Mouse (Mus musculus): ENCODE measurements around the gene Cog1. TPM values are rescaled to one million over a fixed set of nuclear protein-coding genes. Genes with fewer than 3 reads are reported as not detected.
A peak's percentile ranks its signal among the peaks of the same experiment; 100 is the strongest.

Gene Cog1
- 17.2 and 19.2 TPM in 2 replicates for total RNA-seq (2017)

DNA sequence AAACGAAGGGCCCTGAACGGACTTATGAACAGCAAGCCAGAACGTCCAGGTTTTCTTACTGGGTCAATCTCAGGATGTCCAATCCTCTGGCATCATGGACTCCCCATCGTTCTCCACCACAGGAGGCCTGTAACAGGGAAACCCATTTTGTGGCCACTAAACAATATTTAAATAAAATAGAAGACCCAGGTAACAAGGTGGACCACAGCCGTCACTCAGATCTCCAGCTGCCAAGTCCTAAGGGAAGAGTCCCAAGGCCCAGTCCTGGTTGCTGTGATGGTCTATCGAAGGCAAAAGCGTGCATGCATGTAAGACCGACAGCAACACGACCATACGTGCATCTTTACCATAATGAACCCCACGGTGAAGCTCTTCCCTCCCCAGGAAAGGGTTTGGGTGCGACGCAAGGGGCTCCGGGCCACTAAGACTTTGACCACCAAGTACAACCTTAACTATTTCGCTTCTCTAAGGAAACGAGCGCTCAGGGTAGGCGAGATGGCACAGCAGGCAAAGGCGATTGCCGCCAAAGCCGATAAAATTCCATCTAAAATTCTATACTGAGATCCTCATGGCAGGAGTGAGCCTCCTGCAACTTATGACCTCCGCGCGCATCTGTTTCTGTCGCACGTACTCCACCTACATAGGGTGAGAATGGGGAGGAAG lies at the start of gene Cog1:
TSS of gene Cog1 (plus strand) at position 480 of the 663 bp plus-strand sequence.
- ATAC-seq (replicated peaks; ENCODE audit: low read depth, poor library complexity, severe bottlenecking): 0 out of 2 replicates have a peak, but pooled peaks have one; percentile 2

DNA sequence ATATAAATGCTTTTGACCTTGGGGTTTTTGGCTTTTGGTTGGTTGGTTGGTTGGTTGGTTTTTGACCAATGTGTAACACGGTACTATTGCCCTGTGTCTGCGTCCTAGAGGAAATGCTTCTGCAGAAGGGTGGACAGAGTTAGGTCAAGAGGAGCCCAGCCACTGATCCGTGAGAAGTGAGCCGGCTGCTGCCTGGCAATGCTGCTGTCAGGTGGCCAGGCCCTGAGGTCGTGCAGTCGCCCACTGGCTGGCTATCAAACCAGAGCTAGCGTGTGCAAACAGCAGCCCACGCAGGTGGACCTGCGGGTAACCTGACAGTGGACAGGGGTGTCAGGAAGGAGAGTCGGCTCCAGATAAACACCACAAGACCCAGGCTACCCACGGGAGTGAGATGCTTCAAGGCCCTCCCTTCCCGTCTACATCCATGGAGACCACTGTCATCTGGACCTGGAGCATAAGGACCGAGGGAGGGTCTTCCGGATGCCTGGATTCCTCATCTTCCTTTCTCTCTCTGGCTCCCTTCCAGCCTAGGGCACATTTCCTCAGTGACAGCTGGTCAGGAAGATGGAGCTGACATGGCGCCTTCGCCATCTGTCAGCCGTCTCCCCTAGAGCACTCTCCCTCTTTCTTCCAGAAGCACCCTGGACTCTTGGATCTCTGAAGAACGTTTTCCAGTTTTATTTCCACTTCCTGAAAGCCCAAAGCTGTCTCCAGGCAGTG lies 48.3 kb upstream of the Cog1 start:
- no peak for ATAC-seq (replicated peaks; ENCODE audit: low read depth, poor library complexity, severe bottlenecking)

DNA sequence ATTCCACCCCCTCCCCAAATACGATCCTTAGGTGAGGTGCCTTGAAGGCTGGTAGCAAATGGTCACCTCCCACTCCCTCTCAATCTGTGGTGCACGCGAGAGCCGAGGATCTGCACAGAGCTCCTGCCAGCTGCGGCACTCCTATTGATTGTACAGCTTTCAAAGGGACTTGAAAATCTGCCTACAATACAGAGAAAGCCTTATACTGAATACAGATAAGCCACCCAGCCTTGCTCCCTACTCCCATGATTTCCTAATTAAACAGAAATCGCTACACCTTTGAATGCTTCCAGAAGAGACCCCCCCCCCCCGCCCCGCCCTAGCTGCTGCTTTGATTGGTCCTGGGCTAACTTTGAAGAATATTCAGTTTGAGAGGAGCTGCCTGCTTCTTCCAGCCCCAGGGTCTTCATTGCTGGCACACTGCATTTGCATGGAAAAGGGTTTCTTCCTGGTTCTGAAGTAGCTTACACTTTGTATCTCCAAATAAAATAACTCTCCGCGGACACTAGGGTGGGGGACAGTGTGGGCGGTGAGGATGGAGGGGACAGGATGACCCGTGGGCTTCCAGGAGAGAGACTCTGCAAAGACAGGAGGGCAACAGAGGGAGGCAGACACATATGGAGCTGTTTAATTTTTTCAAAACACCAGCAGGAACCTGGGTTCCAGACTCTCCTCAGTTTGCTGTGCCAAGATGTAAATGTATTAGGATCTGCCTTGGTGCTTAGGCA lies 47.2 kb upstream of the Cog1 start:
- no peak for ATAC-seq (replicated peaks; ENCODE audit: low read depth, poor library complexity, severe bottlenecking)

DNA sequence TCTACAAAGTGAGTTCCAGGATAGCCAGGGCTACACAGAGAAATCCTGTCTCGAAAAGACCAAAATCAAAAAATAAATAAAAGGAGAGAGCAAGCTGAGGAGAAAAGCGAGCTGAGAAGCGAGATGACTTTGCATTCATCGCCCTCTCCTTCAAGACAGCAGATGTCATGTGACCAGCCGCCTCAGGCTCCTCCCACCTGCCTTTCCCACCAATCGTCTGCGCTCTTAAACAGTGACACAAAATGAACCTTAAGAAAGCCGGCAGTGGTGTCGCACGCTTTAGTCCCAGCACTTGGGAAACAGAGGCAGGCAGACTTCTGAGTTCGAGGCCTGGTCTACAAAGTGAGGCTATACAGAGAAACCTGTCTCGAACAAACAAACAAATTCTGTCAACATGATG lies 41.4 kb upstream of the Cog1 start:
- no peak for ATAC-seq (replicated peaks; ENCODE audit: low read depth, poor library complexity, severe bottlenecking)

DNA sequence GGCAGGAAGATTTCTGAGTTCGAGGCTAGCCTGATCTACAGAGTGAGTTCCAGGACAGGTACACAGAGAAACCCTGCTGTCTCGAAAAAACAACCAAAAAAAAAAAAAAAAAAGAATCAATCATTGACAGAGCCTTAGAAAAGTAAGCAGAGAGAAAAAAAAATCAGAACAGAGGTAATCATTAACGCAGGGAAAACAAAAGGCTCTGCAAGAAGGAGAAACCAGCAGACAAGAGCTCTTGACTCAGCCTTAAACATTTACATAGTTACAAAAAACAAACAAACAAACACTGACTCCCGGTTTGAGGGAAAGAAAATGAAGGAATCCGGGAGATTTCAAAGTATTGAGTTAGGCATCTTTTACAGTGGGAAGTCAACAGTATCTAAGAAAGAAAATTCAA lies 39.4 kb upstream of the Cog1 start:
- no peak for ATAC-seq (replicated peaks; ENCODE audit: low read depth, poor library complexity, severe bottlenecking)

DNA sequence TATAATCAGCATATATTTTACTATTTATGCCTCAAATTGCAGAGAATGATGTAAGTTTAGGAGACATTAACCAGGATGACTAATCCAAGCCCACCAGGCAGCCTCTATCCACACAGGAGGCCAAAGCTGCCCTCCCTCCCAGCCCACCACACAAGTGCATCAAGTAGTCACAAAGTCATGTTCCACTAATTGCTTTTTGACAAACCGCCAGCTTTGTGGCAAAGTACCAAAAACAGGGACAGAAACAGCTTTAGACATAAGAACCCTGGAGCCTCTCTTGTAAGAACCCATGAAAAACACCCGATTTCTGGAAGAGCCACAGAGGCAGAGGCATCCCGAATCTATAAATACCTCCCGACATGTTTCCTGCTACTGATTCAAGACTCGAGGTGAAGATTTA lies 38.7 kb upstream of the Cog1 start:
- no peak for ATAC-seq (replicated peaks; ENCODE audit: low read depth, poor library complexity, severe bottlenecking)

DNA sequence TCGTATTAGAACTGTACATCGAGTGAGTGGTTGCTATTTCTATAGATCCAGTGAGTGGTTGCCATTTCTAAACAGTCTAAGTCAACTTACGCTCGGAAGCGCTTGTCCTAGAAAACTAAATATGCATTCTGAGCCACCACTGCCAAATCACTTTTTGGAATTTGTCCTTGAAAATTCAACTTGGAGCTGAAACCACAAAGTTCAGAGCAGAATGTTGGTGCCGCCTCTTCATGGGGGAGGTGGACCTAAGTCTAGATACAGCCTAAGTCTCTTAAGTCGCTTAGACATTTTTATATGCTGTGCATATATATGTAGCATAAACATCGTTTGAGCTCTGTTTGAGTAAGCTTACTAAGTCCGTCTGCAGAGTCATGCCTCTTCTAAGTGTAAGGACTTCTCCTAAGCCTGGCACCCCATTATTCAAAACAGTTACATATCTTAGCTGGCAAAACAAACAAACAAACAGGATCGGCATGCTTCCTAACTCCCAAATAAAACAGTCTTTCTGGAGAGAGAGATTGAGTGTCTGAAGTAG lies 37.8 kb upstream of the Cog1 start:
- no peak for ATAC-seq (replicated peaks; ENCODE audit: low read depth, poor library complexity, severe bottlenecking)

DNA sequence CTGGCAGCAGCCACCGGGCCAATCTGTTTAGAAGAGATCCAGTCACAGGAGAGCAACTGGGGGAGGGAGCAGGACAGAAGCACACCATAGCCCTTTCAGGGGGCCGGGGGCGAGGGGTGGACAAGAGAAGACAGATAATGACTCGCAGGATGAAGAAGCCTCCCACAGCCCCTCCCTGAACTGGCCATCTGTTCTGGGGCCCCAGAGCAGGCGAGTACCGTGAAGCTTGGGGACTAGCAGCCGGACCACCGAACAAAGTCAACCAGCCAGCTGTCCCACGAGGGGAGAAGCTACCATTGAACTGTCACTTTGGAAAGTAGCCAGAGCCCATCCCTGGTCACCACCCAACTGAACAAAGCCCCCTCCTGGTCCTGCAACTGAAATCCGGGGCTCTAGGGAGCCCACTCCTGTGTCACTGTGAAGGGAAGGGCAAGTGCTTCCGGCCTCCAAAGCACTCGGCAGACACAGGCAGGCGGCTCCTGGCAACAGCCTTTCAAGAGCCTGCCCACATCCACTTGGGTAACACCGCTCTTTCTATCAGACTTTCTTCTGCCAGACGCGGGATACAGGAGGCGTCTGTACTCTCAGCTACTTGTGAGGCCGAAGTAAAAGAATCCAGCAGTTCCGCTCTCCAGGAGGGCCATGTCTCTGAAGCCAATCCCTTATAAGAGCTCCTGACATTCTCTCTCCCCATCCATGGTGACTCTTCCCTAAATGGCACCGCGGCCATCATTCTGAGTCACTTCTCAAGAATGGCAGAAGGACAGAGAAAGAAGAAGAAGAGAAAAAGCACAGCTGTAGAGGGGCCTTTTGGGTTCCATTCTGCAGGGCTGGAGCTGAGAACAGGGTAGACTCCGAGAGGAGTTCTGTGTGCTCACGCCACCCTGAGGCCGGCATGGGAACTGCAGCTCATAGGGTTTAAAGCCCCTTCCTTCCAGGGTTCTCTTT lies 37.0 kb upstream of the Cog1 start:
- peak; percentile 73 for ATAC-seq (replicated peaks; ENCODE audit: low read depth, poor library complexity, severe bottlenecking)

DNA sequence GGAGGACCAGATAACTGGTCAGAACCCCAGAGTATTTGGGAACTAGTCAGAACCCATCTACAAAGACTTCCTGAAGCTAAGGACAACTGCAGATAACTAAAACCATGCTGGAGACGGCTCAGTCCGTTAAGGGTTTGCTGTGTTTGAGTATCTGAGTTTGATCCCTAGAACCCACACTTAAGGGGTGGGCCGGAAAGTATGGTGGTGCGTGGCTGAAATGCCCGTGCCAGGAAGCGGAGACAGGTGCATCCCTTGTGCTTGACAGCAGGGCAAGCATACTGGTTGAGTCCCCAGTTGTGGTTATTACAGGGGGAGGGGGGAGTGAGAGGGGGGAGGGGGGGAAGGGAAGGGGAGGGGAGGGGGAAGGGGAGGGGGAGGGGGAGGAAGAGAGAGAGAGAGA lies 34.5 kb upstream of the Cog1 start:
- peak; percentile 58 for ATAC-seq (replicated peaks; ENCODE audit: low read depth, poor library complexity, severe bottlenecking)

DNA sequence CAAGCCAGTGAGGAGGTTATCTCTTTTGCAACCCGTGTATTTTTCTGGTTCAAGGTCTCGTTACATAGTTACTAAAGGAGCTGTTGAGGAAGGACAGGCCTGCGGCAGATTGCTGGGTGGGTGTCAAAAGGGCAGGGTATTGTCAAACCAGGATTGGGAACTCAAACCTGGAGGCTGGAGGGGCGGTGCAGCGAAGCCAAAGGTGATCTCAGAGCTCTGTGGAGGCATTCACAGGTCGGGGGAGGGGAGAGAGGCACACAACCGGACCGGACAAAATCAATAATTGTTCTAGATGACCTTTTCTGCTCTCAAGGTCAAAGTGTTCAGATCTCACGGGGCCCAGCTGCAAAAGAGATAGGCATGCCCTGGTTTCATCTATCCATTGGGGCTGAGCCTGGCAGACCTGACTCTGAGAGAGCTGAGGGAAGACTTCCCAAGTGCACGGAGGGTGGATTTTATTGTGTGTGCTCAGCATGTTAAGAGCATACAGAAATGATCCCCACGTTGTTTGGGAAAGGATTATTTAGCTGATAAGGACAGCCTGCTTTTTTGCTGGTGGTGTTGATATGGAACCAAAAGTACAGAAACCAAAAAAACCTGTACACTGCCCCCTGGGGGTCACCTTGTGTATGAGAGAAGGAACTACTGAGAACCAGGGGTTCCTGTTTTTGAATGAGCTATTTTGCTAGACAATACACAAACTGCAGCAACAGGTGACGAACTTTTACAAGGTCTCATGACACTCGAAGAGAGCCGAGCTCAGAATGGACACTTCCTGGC lies 31.6 kb upstream of the Cog1 start:
- peak; percentile 57 for ATAC-seq (replicated peaks; ENCODE audit: low read depth, poor library complexity, severe bottlenecking)

DNA sequence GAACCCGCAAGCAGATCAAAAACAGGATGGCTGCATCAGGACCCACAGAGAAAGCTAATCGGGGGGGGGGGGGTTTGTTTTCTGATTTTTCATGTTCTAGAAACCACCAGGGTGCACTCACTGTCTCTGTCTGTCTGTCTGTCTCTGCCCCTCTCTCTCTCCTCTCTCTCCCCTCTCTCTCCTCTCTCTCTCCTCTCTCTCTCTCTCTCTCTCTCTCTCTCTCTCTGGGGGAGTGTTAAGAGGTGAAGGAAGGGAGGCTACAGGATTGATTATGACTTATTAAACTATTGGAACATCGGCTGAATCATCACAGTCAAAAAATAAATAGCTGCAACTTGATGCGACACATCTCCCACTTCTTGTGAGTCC lies 30.7 kb upstream of the Cog1 start:
- no peak for ATAC-seq (replicated peaks; ENCODE audit: low read depth, poor library complexity, severe bottlenecking)

DNA sequence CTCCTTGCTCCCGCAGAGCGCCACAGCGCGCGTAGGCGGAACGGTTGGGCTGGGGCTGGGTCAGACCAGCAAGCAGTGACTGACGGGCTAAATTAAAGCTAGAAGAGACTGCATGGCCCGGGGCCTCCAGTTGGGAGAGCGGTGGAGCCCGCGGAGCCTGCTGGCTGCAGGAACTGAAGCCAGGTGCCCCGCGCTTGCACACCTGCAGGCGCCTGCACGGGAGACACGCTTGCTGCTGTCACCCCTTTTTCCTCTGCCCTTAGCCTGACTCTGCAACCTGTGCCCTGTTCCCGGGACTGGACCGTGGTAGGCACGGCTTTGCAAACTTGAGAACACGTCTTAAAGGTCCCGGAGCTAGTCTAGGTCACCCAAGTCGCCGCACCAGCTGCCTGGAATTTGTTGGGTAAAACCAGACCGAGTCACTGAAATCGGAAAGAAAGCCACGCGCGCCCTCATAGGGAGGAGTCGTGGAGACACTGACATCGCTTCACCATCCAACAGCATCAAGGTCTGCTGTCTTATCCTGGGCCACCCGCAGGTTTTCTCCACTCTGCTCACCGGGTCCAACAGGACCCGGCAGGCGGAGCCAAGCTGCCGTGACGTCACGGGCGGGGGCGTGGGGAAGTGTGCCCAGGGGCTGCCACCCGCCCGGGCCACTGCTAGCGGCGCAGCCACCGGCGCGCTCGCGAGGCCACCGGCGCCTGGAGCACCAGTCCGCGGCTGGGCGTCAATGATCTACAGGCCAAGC lies 30.1 kb upstream of the Cog1 start, which contains the start of gene Sstr2:
TSS of gene Sstr2 (plus strand) at position 671 of the 748 bp plus-strand sequence.
- ATAC-seq (replicated peaks; ENCODE audit: low read depth, poor library complexity, severe bottlenecking): peak; percentile 36

DNA sequence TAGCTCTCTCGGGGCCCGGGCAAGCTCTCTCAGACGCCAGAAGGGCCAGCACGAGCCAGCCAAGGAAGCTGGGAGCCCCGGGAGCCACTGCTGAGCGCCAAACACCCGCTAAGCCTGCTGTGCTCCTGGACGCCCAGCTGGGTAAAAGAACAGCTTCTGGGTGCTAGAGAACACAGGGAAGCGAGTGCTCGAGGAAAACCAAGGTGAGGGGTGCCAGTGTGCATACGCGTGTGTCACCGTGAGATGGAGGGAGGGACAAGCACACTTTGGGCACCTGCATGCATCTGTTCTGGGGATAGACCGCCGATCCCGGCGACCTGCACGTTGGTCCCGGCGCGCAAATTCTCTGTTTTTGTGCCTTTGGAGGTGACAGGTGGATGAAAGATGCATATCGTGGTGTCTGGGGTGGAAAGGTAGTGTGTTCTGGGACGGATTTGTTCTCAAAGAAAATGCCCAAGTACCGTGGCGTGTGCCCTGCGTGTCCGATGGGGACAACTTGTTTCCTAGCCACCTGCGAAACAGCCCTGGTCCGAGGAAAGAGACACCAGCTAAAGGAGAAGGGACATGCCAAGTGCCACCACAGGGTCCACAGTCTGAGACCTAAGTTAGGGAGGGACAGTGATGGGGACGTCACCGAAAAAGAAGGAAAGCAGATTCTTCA lies 29.4 kb upstream of the Cog1 start:
- ATAC-seq (replicated peaks; ENCODE audit: low read depth, poor library complexity, severe bottlenecking): no peak

DNA sequence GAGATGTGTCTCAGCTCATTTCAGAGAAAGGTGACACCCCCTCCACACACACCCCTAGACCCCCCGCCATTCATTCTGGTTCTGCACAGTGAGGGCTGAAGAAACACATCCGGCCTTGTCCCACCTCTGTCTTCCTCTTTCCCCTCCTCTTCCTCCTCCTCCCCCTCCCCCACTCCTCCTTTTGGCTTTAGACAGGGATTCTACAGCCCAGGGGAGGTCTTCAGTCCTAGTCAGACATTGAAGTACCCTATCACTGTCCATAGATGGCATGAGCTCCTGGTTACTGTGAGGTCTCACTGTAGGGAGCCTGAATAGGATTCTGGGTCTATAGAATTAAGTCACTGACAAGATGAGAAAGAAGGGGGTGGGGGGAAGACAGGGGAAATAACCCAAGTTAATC lies 28.0 kb upstream of the Cog1 start:
- ATAC-seq (replicated peaks; ENCODE audit: low read depth, poor library complexity, severe bottlenecking): no peak

DNA sequence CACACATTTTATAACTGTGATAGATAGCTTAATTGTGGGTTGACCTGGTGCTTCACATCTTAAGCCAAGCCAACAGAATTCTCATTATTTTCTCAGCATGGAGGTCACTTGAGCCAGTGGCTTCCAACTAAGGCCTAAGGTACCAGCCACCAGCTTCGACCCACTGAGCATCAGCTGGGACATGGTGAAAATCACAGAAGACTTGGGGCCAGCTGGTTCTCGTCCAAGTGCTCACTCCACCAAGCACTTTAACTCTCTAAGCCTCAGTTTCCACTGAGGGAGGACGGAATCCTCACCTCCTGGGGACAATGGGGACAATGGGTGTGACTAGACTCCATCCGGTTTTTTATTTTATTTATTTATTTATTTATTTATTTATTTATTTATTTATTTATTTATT lies 26.9 kb upstream of the Cog1 start:
- ATAC-seq (replicated peaks; ENCODE audit: low read depth, poor library complexity, severe bottlenecking): no peak

DNA sequence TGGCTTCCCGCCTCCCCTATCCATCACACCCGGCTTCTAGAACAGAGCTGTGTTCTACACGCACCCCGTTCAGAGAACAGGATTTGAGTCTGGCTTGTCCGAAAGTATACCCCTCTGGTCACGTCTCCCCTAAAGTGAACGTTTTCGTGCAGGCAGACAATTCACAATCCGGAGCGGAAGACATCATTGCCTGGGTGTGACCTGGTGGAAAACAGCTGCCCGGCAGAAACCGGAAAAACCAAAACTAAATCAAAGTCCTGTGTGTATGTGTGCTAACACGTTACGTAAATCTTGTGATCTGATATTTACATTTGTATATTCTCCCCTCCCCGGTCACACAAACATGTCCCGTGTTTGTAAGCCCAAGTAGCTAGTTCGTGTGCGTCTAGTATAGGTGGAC lies 23.5 kb upstream of the Cog1 start:
- ATAC-seq (replicated peaks; ENCODE audit: low read depth, poor library complexity, severe bottlenecking): no peak

DNA sequence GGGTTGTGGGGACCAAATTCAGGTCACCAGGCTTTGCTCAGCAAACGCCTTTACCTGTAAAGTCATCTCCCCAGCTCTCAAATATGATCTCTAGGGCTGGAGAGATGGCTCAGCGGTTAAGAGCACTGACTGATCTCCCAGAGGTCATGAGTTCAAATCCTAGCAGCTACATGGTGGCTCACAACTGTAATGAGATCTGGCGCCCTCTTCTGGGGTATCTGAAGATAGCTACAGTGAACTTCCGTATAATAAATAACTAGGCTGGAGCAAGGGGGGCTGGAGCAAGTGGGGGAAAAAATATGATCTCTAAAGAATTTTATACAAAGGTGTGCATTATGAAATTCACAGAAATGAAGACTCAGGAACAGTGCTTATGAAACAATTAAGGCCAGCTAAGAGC lies 21.2 kb upstream of the Cog1 start:
- ATAC-seq (replicated peaks; ENCODE audit: low read depth, poor library complexity, severe bottlenecking): 0 out of 2 replicates have a peak, but pooled peaks have one; percentile 29

DNA sequence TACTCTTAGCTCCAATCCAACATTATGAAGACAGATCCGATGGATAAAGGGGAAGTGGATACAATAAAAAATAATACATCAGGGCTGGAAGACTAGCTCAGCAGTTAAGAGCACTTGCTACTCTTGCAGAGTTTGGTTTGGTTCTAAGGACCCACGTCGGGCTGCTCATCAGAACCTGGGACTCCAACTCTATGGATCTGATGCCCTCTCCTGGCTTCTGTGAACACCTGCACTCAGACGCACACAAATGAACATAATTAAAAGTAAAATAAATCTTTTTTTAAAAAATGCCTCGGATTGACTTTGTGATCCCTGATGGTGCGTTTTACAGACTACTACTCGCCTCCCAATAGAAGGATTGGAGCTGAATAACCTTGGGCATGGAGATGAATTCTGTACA lies 18.3 kb upstream of the Cog1 start:
- ATAC-seq (replicated peaks; ENCODE audit: low read depth, poor library complexity, severe bottlenecking): 0 out of 2 replicates have a peak, but pooled peaks have one; percentile 39

Measured in common myeloid progenitor, adult 5-6 weeks (primary cell).